Mouse (Mus musculus) limb, embryonic 10.5 days (tissue): ENCODE measurements at regions not wholly inside any gene's neighbourhood (a gene's known extent, or its start where the extent isn't known, plus 50 kb on each side); places are given as distances from the start of the nearest gene placed in this dataset.

Experiments used
- DNase-seq: peaks from one replicate; pipeline ENCODE4 v3.0.0-alpha.2; 2017; ENCODE audit warnings: low spot score
- H3K27ac ChIP-seq: fragments of 300-500 bp; sonication (generic); 2 replicates; pipeline ENCODE4 v1.5.1; 2016; ENCODE audit warnings: mild to moderate bottlenecking
- H3K27me3 ChIP-seq: fragments of 300-500 bp; sonication (generic); 2 replicates; pipeline ENCODE4 v1.6.1; 2016; ENCODE audit warnings: low read depth, mild to moderate bottlenecking; ENCODE audit not compliant: poor library complexity, severe bottlenecking
- H3K36me3 ChIP-seq: fragments of 300-500 bp; sonication (generic); 2 replicates; pipeline ENCODE4 v1.6.1; 2016; ENCODE audit warnings: mild to moderate bottlenecking, moderate library complexity
- H3K4me1 ChIP-seq: fragments of 300-500 bp; sonication (generic); 2 replicates; pipeline ENCODE4 v1.6.1; 2016
- H3K4me3 ChIP-seq: fragments of 300-500 bp; sonication (generic); 2 replicates; pipeline ENCODE4 v1.5.1; 2016; ENCODE audit warnings: mild to moderate bottlenecking, moderate library complexity
- H3K9me3 ChIP-seq: fragments of 300-500 bp; sonication (generic); replicated peaks from 2 replicates; pipeline ENCODE4 v1.6.1; 2016; ENCODE audit warnings: mild to moderate bottlenecking
- WGBS: fragments of 180-500 bp; shearing (Covaris S2); methylation state at CpG from one replicate; pipeline ENCODE4 v1.1.7; 2016; 5-methylcytosine and 5-hydroxymethylcytosine counted together

DNA sequence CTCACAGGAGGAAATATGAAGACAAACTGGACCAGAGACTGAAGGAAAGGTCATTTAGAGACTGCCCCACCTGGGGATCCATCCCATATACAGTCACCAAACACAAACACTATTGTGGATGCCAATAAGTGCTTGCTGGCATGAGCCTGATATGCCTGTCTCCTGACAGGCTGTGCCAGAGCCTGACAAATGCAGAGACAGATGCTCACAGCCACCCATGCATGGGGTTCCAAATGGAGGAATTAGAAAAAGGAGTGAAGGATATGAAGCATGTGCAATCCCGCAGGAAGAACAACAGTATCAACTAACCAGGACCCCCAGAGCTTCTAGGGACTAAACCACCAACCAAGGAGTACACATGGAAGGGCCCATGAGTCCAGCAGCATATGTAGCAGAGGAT, 505.9 kb downstream of the Gm6685 start:
- Histone ChIP-seq H3K4me1 (no peaks in the 10 kb centered on the region), H3K9me3 (no peaks in the 10 kb centered on the region), H3K36me3 (no peaks in the 10 kb centered on the region), H3K27ac (no peak overlapping the region), H3K4me3 (no peak overlapping the region), H3K27me3 (no peaks in the 10 kb centered on the region)
- 100% methylated on average over 1 of the region's 1 CpGs for WGBS
- no peak for DNase-seq

DNA sequence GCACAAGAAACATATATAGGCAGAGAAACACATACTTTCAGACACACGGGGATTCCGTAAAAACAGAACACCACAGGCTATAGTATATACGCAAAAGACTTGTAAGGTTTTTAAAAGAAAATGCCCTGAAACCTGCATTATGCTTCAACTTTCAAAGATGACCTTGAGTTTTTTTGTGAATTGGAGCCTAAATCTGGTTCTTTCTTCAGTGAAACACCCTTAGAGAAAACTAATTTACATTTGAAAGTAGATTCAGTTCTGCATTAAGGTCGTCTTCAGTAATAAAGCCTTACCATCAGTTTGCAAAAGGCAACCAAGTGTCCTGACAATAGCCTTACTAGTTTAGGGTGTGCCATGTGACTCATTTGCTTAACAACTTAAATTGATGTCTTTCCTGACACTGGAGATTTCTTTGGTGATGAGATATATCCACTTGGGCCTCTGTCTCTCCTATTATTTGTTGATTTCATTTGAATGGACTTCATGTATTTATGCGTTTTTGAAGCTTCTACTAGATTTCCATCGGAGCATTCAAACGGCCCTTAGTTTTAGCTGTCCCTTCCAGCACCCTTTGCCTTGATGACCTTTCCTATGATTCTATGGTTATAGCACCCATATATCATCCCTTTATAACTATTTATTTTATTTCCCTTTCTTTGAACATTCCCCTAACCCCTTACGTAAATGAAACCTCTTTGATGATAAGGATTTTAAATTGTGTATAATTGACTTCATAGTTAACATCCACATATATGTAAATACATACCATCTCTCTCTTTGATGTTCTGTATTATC, 539.6 kb downstream of the Gm6685 start:
- Histone ChIP-seq H3K27me3 (no peaks in the 10 kb centered on the region), H3K27ac (no peak overlapping the region), H3K36me3 (no peaks in the 10 kb centered on the region), H3K9me3 (no peaks in the 10 kb centered on the region), H3K4me3 (no peak overlapping the region), H3K4me1 (no peaks in the 10 kb centered on the region)
- 84% methylated on average over 8 of the region's 8 CpGs for WGBS
- no peak for DNase-seq

DNA sequence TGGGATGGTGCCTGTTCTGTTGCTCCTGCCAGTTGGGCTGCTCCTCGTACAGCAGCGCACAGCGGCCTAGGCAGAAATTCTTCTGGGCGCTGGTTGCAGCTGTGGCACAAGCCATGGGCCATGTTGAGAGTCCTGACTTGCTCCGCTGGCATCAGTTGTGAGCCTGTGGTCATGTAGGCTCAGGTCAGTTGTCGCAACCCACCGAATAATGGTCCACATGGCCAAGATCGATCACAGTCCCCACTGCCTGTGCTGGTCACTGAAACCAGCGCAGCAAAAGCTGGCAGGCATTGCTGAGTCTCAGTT, 585.8 kb downstream of the Gm6685 start:
- 74% methylated on average over 9 of the region's 9 CpGs for WGBS
- no peaks in the 10 kb centered on the region for H3K36me3 ChIP-seq
- H3K4me3 ChIP-seq: no peak overlapping the region
- no peaks in the 10 kb centered on the region for H3K27me3 ChIP-seq
- no peaks in the 10 kb centered on the region for H3K4me1 ChIP-seq
- no peaks in the 10 kb centered on the region for H3K9me3 ChIP-seq
- DNase-seq: no peak
- no peak overlapping the region for H3K27ac ChIP-seq

DNA sequence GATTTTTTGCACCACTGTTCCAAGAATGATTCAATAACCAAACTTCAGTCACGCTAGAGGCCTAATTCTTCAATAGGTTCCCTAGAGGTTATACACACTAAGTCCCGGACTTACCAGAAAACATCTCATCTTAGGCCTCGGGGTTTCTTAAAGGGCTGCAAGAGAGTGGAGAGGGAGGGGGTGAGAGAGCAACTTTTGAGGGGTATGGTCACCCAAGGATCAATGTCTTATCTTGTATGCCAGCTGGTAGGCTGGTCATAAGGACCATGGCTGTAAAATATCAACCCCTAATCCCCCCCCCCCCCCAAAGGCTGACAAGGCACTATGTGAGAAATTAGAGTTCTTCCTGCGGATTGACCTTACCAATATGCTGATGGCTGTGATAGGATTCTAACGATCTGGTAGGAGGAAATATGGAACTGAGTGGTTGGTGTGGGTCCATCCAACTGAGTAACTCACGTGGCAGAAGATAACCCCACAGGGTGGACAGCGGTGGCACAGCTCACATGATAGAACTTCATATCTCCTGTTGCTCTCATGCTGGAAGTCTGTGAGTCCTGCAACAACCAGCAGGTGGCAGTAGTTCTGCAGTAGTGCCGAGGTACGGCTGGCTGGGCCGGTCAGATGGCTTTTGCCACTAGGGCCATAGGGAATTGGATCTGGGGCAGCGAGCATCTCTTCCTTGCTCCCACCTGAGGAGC, 586.3 kb downstream of the Gm6685 start:
- Histone ChIP-seq H3K4me1 (no peaks in the 10 kb centered on the region), H3K4me3 (no peak overlapping the region), H3K36me3 (no peaks in the 10 kb centered on the region), H3K27ac (no peak overlapping the region), H3K27me3 (no peaks in the 10 kb centered on the region), H3K9me3 (no peaks in the 10 kb centered on the region)
- DNase-seq: peak; percentile 74
- WGBS: 46% methylated on average over 11 of the region's 11 CpGs

DNA sequence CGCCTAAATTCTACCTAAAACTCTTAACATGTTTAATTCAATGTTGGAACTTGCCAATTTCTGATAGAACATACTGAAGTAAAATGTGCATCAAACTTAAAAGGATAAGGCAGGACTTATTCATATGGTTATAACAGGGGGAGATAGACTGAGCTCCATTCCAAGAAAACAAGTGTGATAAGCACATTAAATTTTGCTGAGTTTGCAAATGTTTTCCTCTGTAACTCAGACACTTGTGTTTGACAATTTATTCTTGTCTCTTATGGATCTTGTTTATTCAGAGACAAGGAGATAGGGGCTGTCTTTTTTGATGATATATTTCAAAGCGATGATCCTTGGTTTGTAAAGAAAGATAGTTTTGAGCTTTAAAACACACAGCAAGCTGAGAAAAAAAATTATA, 613.6 kb downstream of the Gm6685 start:
- no peaks in the 10 kb centered on the region for H3K27me3 ChIP-seq
- no peaks in the 10 kb centered on the region for H3K9me3 ChIP-seq
- H3K27ac ChIP-seq: no peak overlapping the region
- H3K4me1 ChIP-seq: no peaks in the 10 kb centered on the region
- no peak overlapping the region for H3K4me3 ChIP-seq
- no peaks in the 10 kb centered on the region for H3K36me3 ChIP-seq
- WGBS: 95% methylated on average over 2 of the region's 2 CpGs
- DNase-seq: no peak

DNA sequence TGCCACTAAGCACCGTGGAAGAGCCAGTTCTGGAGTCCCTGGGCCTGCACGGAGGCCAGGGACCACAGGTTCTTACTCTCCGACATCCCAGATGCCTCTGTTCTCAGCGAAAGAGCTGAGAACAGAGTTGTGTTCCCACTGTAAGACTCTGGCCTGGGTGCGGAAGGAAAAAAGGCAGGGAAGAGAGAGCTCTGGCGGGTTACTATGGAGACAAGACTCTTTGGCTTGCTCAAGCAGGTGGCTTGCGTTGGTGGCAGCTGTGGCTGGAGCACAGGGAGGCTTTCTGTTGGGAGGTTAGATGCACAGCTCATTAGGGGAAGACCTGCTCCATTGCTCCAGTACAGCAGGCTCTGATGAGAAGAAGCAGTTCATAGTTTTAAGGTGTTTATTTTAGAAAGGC, 618.3 kb downstream of the Gm6685 start:
- no peaks in the 10 kb centered on the region for H3K9me3 ChIP-seq
- no peak overlapping the region for H3K4me3 ChIP-seq
- no peaks in the 10 kb centered on the region for H3K36me3 ChIP-seq
- H3K27me3 ChIP-seq: no peaks in the 10 kb centered on the region
- no peak overlapping the region for H3K27ac ChIP-seq
- no peaks in the 10 kb centered on the region for H3K4me1 ChIP-seq
- 74% methylated on average over 7 of the region's 7 CpGs for WGBS
- DNase-seq: no peak

DNA sequence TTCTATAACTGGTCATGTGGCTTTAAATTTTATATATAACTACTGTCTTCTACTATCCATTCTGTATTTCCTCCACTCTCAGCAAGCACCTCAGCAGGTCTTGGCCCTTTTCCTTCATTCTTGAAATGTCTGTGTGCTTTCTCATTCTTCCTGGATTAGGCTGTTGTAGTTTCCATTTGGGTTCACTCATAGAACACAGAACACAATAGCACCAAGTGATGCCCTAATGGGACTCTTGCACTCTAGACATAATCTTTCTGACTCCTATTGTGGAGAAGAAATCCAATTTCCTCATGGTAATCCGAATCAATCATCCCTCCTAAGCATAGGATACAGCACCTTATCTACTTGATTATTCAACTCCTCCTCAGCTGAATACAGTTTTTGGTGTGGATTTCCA, 667.2 kb downstream of the Gm6685 start:
- 74% methylated on average over 1 of the region's 1 CpGs for WGBS
- H3K4me1 ChIP-seq: no peaks in the 10 kb centered on the region
- no peaks in the 10 kb centered on the region for H3K9me3 ChIP-seq
- no peaks in the 10 kb centered on the region for H3K27me3 ChIP-seq
- no peak for DNase-seq
- H3K4me3 ChIP-seq: no peak overlapping the region
- no peak overlapping the region for H3K27ac ChIP-seq
- H3K36me3 ChIP-seq: no peaks in the 10 kb centered on the region
